Comparison of ENCODE assay signal across 19 mouse cellular contexts in genomic region chr2:167328340-167328739, GRCm38 (mm10). TPM values are rescaled to one million over a fixed set of nuclear protein-coding genes. Genes with fewer than 3 reads are reported as not detected.
A peak's percentile ranks its signal among the peaks of the same experiment; 100 is the strongest.
DNase-seq lines count a peak whose midpoint lies in the region; ATAC-seq and TF ChIP-seq lines count a peak whose summit lies in the region.
"Had no signal": no experiment of that assay in that cellular context is flagged by ENCODE, and none has a peak within 500 bp of the region (broad histone marks: within the 10 kb centered on the region; RNA-seq: fewer than 3 reads in every experiment).

No protein-coding gene starts in this region.

- ATAC-seq in liver, embryonic 12.5 days = no peak
- ATAC-seq: forebrain, embryonic 13.5 days; hindbrain, postnatal 0 days; liver, postnatal 0 days had no signal

- peaks cover 67% of the 10 kb centered on the region for H3K4me1 ChIP-seq in liver, adult 2 months (ENCODE audit: control insufficient read depth, insufficient read depth, low read length)
- peaks cover 43% of the 10 kb centered on the region for H3K4me1 ChIP-seq in liver, embryonic 12.5 days

- no peak overlapping the region for H3K4me3 ChIP-seq in liver, adult 2 months (ENCODE audit: insufficient read depth, low read depth, low read length)
- H3K4me3 ChIP-seq in liver, embryonic 12.5 days = no peak overlapping the region
- H3K4me3 ChIP-seq: embryonic facial prominence, embryonic 10.5 days; forebrain, embryonic 13.5 days; neural tube, embryonic 12.5 days had no signal

- no peaks in the 10 kb centered on the region for H3K36me3 ChIP-seq in liver, adult 2 months (ENCODE audit: control insufficient read depth, insufficient read depth, low read length)
- H3K36me3 ChIP-seq in liver, embryonic 12.5 days = no peaks in the 10 kb centered on the region
- H3K36me3 ChIP-seq: embryonic facial prominence, embryonic 10.5 days; neural tube, embryonic 12.5 days had no signal

- no peak for TF ChIP-seq CTCF in liver, adult 2 months (IDR thresholded peaks at IDR 0.05; ENCODE audit: low read depth, low read length)

- peak overlapping the region; percentile 75 for H3K27ac ChIP-seq in liver, adult 2 months (replicated peaks; ENCODE audit: insufficient read depth, low read depth, low read length)
- H3K27ac ChIP-seq in liver, embryonic 12.5 days = no peak overlapping the region
- H3K27ac ChIP-seq: embryonic facial prominence, embryonic 10.5 days; forebrain, embryonic 13.5 days; hindbrain, postnatal 0 days; macrophage; neural tube, embryonic 12.5 days had no signal

- no peak overlapping the region for H3K9ac ChIP-seq in liver, adult 2 months (ENCODE audit: low read depth, low read length)
- H3K9ac ChIP-seq in liver, embryonic 12.5 days = no peak overlapping the region
- H3K9ac ChIP-seq: forebrain, embryonic 13.5 days; liver, postnatal 0 days; neural tube, embryonic 12.5 days had no signal

- no peaks in the 10 kb centered on the region for H3K27me3 ChIP-seq in liver, adult 2 months (ENCODE audit: control insufficient read depth, insufficient read depth, low read length)
- no peaks in the 10 kb centered on the region for H3K27me3 ChIP-seq in liver, embryonic 12.5 days (replicated peaks)
- H3K27me3 ChIP-seq: forebrain, embryonic 13.5 days; neural tube, embryonic 12.5 days had no signal

- H3K4me2 ChIP-seq in liver, embryonic 12.5 days = no peak overlapping the region
- H3K4me2 ChIP-seq: forebrain, embryonic 13.5 days; midbrain, embryonic 11.5 days; neural tube, embryonic 12.5 days had no signal

- WGBS in liver, adult 2 months = 15% methylated on average over 6 of the region's 6 CpGs
- 59% methylated on average over 6 of the region's 6 CpGs for WGBS in liver, embryonic 12.5 days (ENCODE audit: insufficient replicate concordance)

- no peak for TF ChIP-seq POLR2A in liver, adult 2 months (IDR thresholded peaks at IDR 0.05; ENCODE audit: extremely low read depth, insufficient read depth, low read length)

- DNase-seq in cerebellum, adult 11-12 months = peak; percentile 80
- no peak for DNase-seq in cerebellum, postnatal 4 days (ENCODE audit: low spot score in 2 of 2)
- peak; percentile 91 for DNase-seq in liver, adult 2 months (ENCODE audit: extremely low read depth, low read depth, low spot score)
- peak; percentile 84 for DNase-seq in cerebellum, postnatal 10 days
- no peak for DNase-seq in embryo, embryonic 9.5 days (ENCODE audit: extremely low spot score)
- no peak for DNase-seq in layer of hippocampus, adult 11-12 months (ENCODE audit: low spot score)
- DNase-seq: adrenal gland, adult 8-10 months; kidney, adult 11 months; kidney, postnatal 10 days; liver, postnatal 0 days; right cerebral cortex, postnatal 25 days; thymus, postnatal 14 days had no signal

- H3K9me3 ChIP-seq in liver, embryonic 12.5 days (replicated peaks) = no peaks in the 10 kb centered on the region
- H3K9me3 ChIP-seq: embryonic facial prominence, embryonic 10.5 days; forebrain, embryonic 13.5 days; neural tube, embryonic 12.5 days had no signal

- H3K79me2 ChIP-seq in liver, adult 2 months (ENCODE audit: control insufficient read depth, insufficient read depth, low read length) = peaks cover 46% of the 10 kb centered on the region

RNA-seq across cellular contexts. Expression of gene B4galt5, which starts 20.6 kb away (rescaled TPM):
- 8.1 and 17.7 TPM in 2 replicates for total RNA-seq in liver, adult 2 months (2014; rRNA removed)
- 14.9 and 15.7 TPM in 2 replicates for polyA plus RNA-seq in liver, adult 2 months (2012; rRNA removed)
- polyA plus RNA-seq in liver, embryonic 12.5 days (2016; fragmentation: Nextera tagmentation; extraction: Ambion mirVana) = 8.1 and 9.9 TPM in 2 replicates

Comparison
In these comparisons a context has a peak if more than half of its experiments do, and no peak if none do; other contexts are left out.
1. DNase-seq: peak in cerebellum, adult 11-12 months (single experiment), liver, adult 2 months (single experiment) and cerebellum, postnatal 10 days (2 of 2); none in cerebellum, postnatal 4 days (0 of 2), embryo, embryonic 9.5 days (single experiment) and layer of hippocampus, adult 11-12 months (single experiment).